Mouse (Mus musculus) heart, embryonic 15.5 days (tissue): ENCODE data around the gene Exosc1. TPM values are rescaled to one million over a fixed set of nuclear protein-coding genes. Genes with fewer than 3 reads are reported as not detected.
"Not testable (repeated sequence)": the region's sequence is repeated elsewhere in the genome, so short reads cannot be mapped to it uniquely, and the experiment has no call there.

ENCODE experiments used
- ATAC-seq: fragments of 200-750 bp; cut with Nextera tagmentation; replicated peaks from 2 replicates; pipeline ENCODE4 v1.8.0; 2017; ENCODE audit warnings: low read depth, moderate TSS enrichment; ENCODE audit not compliant: insufficient number of reproducible peaks, insufficient read depth, low FRiP score
- H3K27ac ChIP-seq: fragments of 300-500 bp; sonication (generic); 2 replicates; pipeline ENCODE4 v1.5.1; 2015; ENCODE audit warnings: mild to moderate bottlenecking, inconsistent platforms
- H3K27me3 ChIP-seq: fragments of 300-500 bp; sonication (generic); 2 replicates; pipeline ENCODE4 v1.6.1; 2015; ENCODE audit warnings: inconsistent platforms
- H3K36me3 ChIP-seq: fragments of 300-500 bp; sonication (generic); 2 replicates; pipeline ENCODE4 v1.6.1; 2015; ENCODE audit warnings: mild to moderate bottlenecking, inconsistent platforms
- H3K4me1 ChIP-seq: fragments of 300-500 bp; sonication (generic); replicated peaks from 2 replicates; pipeline ENCODE4 v1.6.1; 2015; ENCODE audit warnings: inconsistent platforms
- H3K4me2 ChIP-seq: fragments of 300-500 bp; sonication (generic); 2 replicates; pipeline ENCODE4 v1.6.1; 2015; ENCODE audit warnings: inconsistent platforms, mild to moderate bottlenecking, moderate library complexity
- H3K4me3 ChIP-seq: fragments of 300-500 bp; sonication (generic); 2 replicates; pipeline ENCODE4 v1.5.1; 2015; ENCODE audit warnings: mild to moderate bottlenecking, inconsistent platforms
- H3K9ac ChIP-seq: fragments of 300-500 bp; sonication (generic); 2 replicates; pipeline ENCODE4 v1.6.1; 2015; ENCODE audit warnings: mild to moderate bottlenecking, inconsistent platforms
- H3K9me3 ChIP-seq: fragments of 300-500 bp; sonication (generic); replicated peaks from 2 replicates; pipeline ENCODE4 v1.6.1; 2016; ENCODE audit warnings: inconsistent platforms
- WGBS: fragments of 180-500 bp; shearing (Covaris S2); methylation state at CpG from one replicate; pipeline ENCODE4 v1.1.7; 2015; ENCODE audit warnings: mixed read lengths; 5-methylcytosine and 5-hydroxymethylcytosine counted together
- polyA plus RNA-seq: library from polyadenylated mRNA; unstranded; fragments of >200 nt; fragmentation: Nextera tagmentation; extraction: Ambion mirVana; gene quantifications from 2 replicates; pipeline ENCODE4 v1.2.1, GENCODE M21; 2015

Gene Exosc1
- polyA plus RNA-seq, 1 experiment from 2014 or later, result 39.3 TPM

- Histone ChIP-seq H3K9ac (no peak overlapping the region), H3K27ac (no peak overlapping the region), H3K4me2 (no peak overlapping the region), H3K27me3 (no peaks in the 10 kb centered on the region), H3K4me3 (no peak overlapping the region), H3K9me3 (no peaks in the 10 kb centered on the region), H3K36me3 (peaks cover 93% of the 10 kb centered on the region), H3K4me1 (no peaks in the 10 kb centered on the region)
- ATAC-seq, result no peak
- 87% methylated on average over 7 of the region's 7 CpGs for WGBS
These were observed 10.6 kb upstream of the Exosc1 start for GRCm38 (mm10) chr19:41943841-41944240.

- ATAC-seq, result no peak
- 88% methylated on average over 5 of the region's 5 CpGs for WGBS
- no peaks in the 10 kb centered on the region for H3K9me3 ChIP-seq
- H3K4me1 ChIP-seq, result peaks cover 11% of the 10 kb centered on the region
- H3K4me3 ChIP-seq, result no peak overlapping the region
- H3K4me2 ChIP-seq, result no peak overlapping the region
- peaks cover 61% of the 10 kb centered on the region for H3K36me3 ChIP-seq
- H3K27me3 ChIP-seq, result no peaks in the 10 kb centered on the region
- H3K9ac ChIP-seq, result no peak overlapping the region
- H3K27ac ChIP-seq, result no peak overlapping the region
These were observed 5.3 kb upstream of the Exosc1 start for GRCm38 (mm10) chr19:41938539-41938938.

- H3K4me3 ChIP-seq, result no peak overlapping the region
- H3K27ac ChIP-seq, result no peak overlapping the region
- no peaks in the 10 kb centered on the region for H3K9me3 ChIP-seq
- H3K27me3 ChIP-seq, result no peaks in the 10 kb centered on the region
- peaks cover 37% of the 10 kb centered on the region for H3K36me3 ChIP-seq
- no peak overlapping the region for H3K9ac ChIP-seq
- no peak for ATAC-seq
- peaks cover 22% of the 10 kb centered on the region for H3K4me1 ChIP-seq
- WGBS, result 85% methylated on average over 1 of the region's 1 CpGs
- no peak overlapping the region for H3K4me2 ChIP-seq
These were observed 2.7 kb upstream of the Exosc1 start for GRCm38 (mm10) chr19:41935921-41936320.

- Histone ChIP-seq H3K4me2 (peak overlapping the region; percentile 88), H3K4me3 (peak overlapping the region; percentile 88), H3K9ac (peak overlapping the region; percentile 78), H3K4me1 (peaks cover 22% of the 10 kb centered on the region), H3K27ac (no peak overlapping the region), H3K27me3 (no peaks in the 10 kb centered on the region), H3K36me3 (peaks cover 19% of the 10 kb centered on the region), H3K9me3 (no peaks in the 10 kb centered on the region)
- ATAC-seq, result no peak
- WGBS, result 26% methylated on average over 6 of the region's 6 CpGs
These were observed 901 bp upstream of the Exosc1 start for GRCm38 (mm10) chr19:41934124-41934523.

- ATAC-seq, result no peak
- Histone ChIP-seq H3K27ac (peak overlapping the region; percentile 48), H3K36me3 (peaks cover 16% of the 10 kb centered on the region), H3K27me3 (no peaks in the 10 kb centered on the region), H3K9me3 (no peaks in the 10 kb centered on the region), H3K4me2 (peak overlapping the region; percentile 88), H3K4me3 (peak overlapping the region; percentile 88), H3K9ac (peak overlapping the region; percentile 77), H3K4me1 (peaks cover 22% of the 10 kb centered on the region)
- under 1% methylated on average over 28 of the region's 28 CpGs for WGBS
These were observed 537 bp downstream of the Exosc1 start for GRCm38 (mm10) chr19:41932686-41933085.

GRCm38 (mm10) chr19:41920412-41921067, 12.7 kb downstream of the Exosc1 start:
- Histone ChIP-seq H3K27me3 (no peaks in the 10 kb centered on the region), H3K9ac (no peak overlapping the region), H3K36me3 (peaks cover 62% of the 10 kb centered on the region), H3K27ac (no peak overlapping the region), H3K9me3 (no peaks in the 10 kb centered on the region), H3K4me1 (no peaks in the 10 kb centered on the region), H3K4me2 (no peak overlapping the region), H3K4me3 (no peak overlapping the region)
- ATAC-seq, result no peak
- WGBS, result 71% methylated on average over 5 of the region's 5 CpGs

- ATAC-seq, result no peak
- 75% methylated on average over 4 of the region's 4 CpGs for WGBS
These were observed 13.8 kb downstream of the Exosc1 start for GRCm38 (mm10) chr19:41919471-41919870.

GRCm38 (mm10) chr19:41916853-41917252, 16.4 kb downstream of the Exosc1 start:
- H3K27me3 ChIP-seq, result no peaks in the 10 kb centered on the region
- H3K36me3 ChIP-seq, result peaks cover 43% of the 10 kb centered on the region
- WGBS, result 83% methylated on average over 4 of the region's 4 CpGs
- H3K27ac ChIP-seq, result no peak overlapping the region
- H3K4me2 ChIP-seq, result no peak overlapping the region
- no peak for ATAC-seq
- peaks cover 20% of the 10 kb centered on the region for H3K4me1 ChIP-seq
- no peaks in the 10 kb centered on the region for H3K9me3 ChIP-seq
- H3K4me3 ChIP-seq, result no peak overlapping the region
- no peak overlapping the region for H3K9ac ChIP-seq

More at GRCm38 (mm10) chr19:41919471-41919870, 13.8 kb downstream of the Exosc1 start:
- H3K9me3 ChIP-seq, result no peaks in the 10 kb centered on the region
- no peak overlapping the region for H3K4me2 ChIP-seq
- H3K27ac ChIP-seq, result no peak overlapping the region
- peaks cover 66% of the 10 kb centered on the region for H3K36me3 ChIP-seq
- no peaks in the 10 kb centered on the region for H3K27me3 ChIP-seq
- no peak overlapping the region for H3K4me3 ChIP-seq
- peaks cover 9% of the 10 kb centered on the region for H3K4me1 ChIP-seq
- no peak overlapping the region for H3K9ac ChIP-seq

GRCm38 (mm10) chr19:41915294-41915693, 17.9 kb downstream of the Exosc1 start:
- no peak for ATAC-seq
- H3K4me3 ChIP-seq, result peak overlapping the region; percentile 98
- no peaks in the 10 kb centered on the region for H3K27me3 ChIP-seq
- WGBS, result 65% methylated on average over 3 of the region's 3 CpGs
- peak overlapping the region; percentile 9; the same call in 1 of the 2 replicates for H3K9ac ChIP-seq
- peak overlapping the region; percentile 49 for H3K27ac ChIP-seq
- no peaks in the 10 kb centered on the region for H3K9me3 ChIP-seq
- H3K4me1 ChIP-seq, result peaks cover 20% of the 10 kb centered on the region
- H3K4me2 ChIP-seq, result peak overlapping the region; percentile 75
- peaks cover 43% of the 10 kb centered on the region for H3K36me3 ChIP-seq

GRCm38 (mm10) chr19:41914592-41914882, 18.7 kb downstream of the Exosc1 start:
- 0 out of 2 replicates have a peak overlapping the region, but pooled peaks have one; percentile 49 for H3K27ac ChIP-seq
- not testable (repeated sequence) for H3K9me3 ChIP-seq, H3K27me3 ChIP-seq, ATAC-seq
- H3K9ac ChIP-seq, result 0 out of 2 replicates have a peak overlapping the region, but pooled peaks have one; percentile 98
- H3K4me1 ChIP-seq, result peaks cover 20% of the 10 kb centered on the region
- H3K4me3 ChIP-seq, result peak overlapping the region; percentile 98
- H3K4me2 ChIP-seq, result peak overlapping the region; percentile 75
- peaks cover 37% of the 10 kb centered on the region for H3K36me3 ChIP-seq

- H3K4me3 ChIP-seq, result peak overlapping the region; percentile 98
- WGBS, result 30% methylated on average over 6 of the region's 6 CpGs
- H3K9me3 ChIP-seq, result no peaks in the 10 kb centered on the region
- H3K27ac ChIP-seq, result peak overlapping the region; percentile 97
- H3K27me3 ChIP-seq, result no peaks in the 10 kb centered on the region
- peaks cover 20% of the 10 kb centered on the region for H3K4me1 ChIP-seq
- no peak for ATAC-seq
- peak overlapping the region; percentile 75 for H3K4me2 ChIP-seq
- H3K36me3 ChIP-seq, result peaks cover 32% of the 10 kb centered on the region
- peak overlapping the region; percentile 98 for H3K9ac ChIP-seq
These were observed 19.2 kb downstream of the Exosc1 start for GRCm38 (mm10) chr19:41913774-41914591.
